Mouse (Mus musculus): ENCODE data around the gene Capza2.

DNA sequence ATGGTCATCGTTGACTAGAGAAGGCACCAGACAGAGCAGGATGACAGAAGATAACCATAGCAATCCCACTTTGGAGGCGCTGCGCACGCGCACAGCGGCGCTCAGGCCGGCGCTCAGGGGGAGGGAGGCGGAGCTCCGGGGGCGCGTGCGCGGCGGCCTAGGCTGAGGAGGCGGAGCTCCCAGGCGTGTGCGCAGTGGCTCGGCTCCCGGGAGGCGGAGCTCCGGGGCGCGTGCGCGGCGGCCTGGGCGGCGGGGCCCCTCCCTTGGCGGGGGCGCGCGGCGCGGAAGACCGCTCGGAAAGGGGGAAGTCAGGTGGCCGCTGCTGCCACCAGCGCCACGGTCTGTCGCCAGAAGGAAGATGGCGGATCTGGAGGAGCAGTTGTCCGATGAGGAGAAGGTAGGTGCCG lies 733 bp downstream of the Capza2 start:
- TF ChIP-seq EP300 (IDR thresholded peaks at IDR 0.05; ENCODE audit: low read depth): no peak
- TF ChIP-seq CTCF (IDR thresholded peaks at IDR 0.05; ENCODE audit: low read depth): no peak

All from liver, postnatal 0 days (tissue).